Mouse (Mus musculus) layer of hippocampus, adult 18-20 months (tissue): Measurements from ENCODE around the gene Akap2. TPM values are rescaled to one million over a fixed set of nuclear protein-coding genes. Genes with fewer than 3 reads are reported as not detected.

Source experiments
- total RNA-seq, 2 experiments: library from RNA; stranded (reverse); gene quantifications; 2 replicates each; pipeline ENCODE4 v1.2.3; 2021

Akap2 gene
- total RNA-seq, 2 experiments from 2014 or later, result 52.0 to 53.2 TPM

Other genes starting within 250 kb of the Akap2 start
- gene Pakap, start 149.5 kb upstream of the Akap2 start, total RNA-seq, result 10 to 100 TPM; 22.9 to 23.3 TPM
- gene D630039A03Rik, start 198.6 kb downstream of the Akap2 start, total RNA-seq, result under 1 TPM; 0.25 to 0.33 TPM
- 10 to 100 TPM; 95.7 to 97.6 TPM for gene Txn1, start 238.8 kb downstream of the Akap2 start, total RNA-seq